Mouse (Mus musculus) testis, adult 2 months (tissue): ENCODE measurements around the gene Oas2.

Experiments used
- CTCF ChIP-seq: fragments of 200-500 bp; IDR thresholded peaks from 2 replicates; pipeline ENCODE4 v1.5.1; 2012; ENCODE audit warnings: low read depth, mild to moderate bottlenecking, inconsistent platforms, low read length, moderate library complexity; ENCODE audit not compliant: control insufficient read depth, insufficient read depth, insufficient replicate concordance
- POLR2A ChIP-seq: fragments of 200-500 bp; IDR thresholded peaks from 2 replicates; pipeline ENCODE4 v1.6.1; 2012; ENCODE audit warnings: low read depth, mild to moderate bottlenecking, inconsistent platforms, low read length, moderate library complexity; ENCODE audit not compliant: control insufficient read depth

DNA sequence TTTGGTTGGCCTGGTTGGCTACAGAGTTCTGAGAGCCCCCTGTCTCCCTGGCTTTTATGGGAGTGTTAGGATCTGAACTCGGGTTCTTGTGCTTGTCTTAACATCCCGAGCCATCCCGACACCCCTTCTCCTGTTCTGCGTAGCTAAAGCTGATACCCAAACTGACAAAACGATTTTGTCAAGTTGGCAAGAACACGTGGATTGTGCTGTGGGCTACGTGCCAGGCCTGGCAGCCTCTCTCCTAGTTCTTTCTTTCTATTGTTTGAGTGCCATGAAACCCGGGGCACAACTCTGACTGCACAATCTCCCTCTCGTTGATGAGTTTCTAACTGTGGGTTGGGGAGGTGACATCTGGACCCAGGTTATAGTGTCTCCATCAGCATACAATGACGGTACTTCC, 20.3 kb downstream of the Oas2 start:
- TF ChIP-seq CTCF, result no peak
- TF ChIP-seq POLR2A, result no peak
